Mouse (Mus musculus) ZHBTc4 (cell line): ENCODE measurements around the gene Herc1.

Source experiments
- DNase-seq: peaks from one replicate; pipeline ENCODE4 v3.0.0-alpha.2; 2011; ENCODE audit warnings: low read depth, low spot score

The Herc1 gene

DNA sequence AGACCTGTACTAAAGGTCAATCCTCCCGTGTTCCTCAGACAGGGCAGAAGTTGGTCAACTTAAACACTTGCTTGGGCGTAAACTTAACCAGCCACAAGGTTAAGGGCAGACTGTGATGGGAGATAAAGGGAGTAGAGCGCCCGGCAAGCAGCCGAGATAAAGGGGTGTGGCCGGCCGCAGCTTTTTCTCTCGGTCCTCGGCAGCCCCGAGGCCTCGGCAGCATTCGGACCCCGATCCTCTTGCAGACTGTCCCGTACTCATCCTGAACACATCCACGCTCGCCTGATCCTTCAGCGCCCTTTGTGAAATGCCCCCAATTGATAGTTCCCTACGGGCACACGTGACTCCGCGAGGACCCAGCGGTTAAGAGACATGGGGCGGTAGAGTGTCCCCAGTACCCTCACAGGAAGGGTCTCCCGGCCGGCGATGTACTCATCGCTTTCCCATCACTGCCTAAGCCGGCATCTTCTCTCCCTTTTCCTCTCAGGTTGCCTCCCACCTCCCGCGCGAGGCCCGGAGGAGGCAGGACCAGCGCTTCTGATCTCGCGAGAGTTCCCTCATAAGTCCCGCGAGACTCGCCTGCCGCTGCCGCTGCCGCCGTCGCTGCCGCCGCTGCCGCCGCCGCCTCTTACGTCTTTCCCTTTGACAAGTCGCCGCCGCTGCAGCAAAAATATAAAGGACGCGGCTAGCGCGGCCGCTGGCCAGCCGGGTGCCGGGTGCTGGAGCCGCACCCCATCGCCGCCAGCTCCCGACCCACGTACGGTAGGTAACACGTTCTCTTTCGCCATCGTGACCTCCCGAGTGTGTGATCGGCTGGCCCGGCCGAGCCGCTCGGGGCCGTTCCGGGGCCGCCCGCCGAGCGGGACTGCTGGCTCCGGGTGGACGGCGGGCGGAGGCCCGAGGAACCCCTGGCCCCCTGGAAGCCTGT lies at the start of gene Herc1:
Gene Herc1 (plus strand): TSS at position 591 of the 928 bp plus-strand sequence.
- peak; percentile 98 for DNase-seq

DNA sequence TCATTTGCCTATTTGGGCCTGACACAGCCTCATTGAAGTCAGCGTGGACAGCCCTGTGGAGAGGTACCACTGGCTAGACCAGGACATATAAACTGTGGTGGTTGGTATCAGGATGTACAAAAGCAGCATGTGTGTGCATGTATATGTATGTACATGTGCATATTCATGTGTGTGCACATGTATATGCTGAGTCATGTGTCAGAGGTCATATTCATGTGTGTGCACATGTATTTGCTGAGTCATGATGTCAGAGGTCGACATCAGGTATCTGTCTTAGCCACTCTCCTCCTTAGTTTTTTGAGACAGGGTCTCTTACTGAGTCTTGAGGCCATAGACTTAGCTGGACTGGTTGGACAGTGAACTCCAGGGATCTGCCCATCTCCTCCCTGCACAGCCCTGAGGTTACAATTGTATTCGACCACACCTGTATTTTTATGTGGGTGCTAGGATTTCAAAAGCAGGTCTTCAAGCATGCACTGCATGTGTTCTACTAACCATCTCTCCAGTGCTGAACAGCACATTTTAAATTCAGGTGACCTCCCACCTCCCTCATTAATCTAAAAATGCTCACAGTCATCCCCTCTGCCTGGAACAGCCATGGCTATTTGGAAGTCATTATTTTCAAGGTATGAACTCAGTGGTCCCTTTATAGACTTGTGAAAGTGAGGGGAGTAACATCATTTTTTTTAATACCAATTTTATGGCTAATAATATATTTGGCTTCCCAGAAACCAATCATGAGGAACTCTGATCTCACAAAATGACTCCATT lies 45.7 kb upstream of the Herc1 start:
- no peak for DNase-seq

DNA sequence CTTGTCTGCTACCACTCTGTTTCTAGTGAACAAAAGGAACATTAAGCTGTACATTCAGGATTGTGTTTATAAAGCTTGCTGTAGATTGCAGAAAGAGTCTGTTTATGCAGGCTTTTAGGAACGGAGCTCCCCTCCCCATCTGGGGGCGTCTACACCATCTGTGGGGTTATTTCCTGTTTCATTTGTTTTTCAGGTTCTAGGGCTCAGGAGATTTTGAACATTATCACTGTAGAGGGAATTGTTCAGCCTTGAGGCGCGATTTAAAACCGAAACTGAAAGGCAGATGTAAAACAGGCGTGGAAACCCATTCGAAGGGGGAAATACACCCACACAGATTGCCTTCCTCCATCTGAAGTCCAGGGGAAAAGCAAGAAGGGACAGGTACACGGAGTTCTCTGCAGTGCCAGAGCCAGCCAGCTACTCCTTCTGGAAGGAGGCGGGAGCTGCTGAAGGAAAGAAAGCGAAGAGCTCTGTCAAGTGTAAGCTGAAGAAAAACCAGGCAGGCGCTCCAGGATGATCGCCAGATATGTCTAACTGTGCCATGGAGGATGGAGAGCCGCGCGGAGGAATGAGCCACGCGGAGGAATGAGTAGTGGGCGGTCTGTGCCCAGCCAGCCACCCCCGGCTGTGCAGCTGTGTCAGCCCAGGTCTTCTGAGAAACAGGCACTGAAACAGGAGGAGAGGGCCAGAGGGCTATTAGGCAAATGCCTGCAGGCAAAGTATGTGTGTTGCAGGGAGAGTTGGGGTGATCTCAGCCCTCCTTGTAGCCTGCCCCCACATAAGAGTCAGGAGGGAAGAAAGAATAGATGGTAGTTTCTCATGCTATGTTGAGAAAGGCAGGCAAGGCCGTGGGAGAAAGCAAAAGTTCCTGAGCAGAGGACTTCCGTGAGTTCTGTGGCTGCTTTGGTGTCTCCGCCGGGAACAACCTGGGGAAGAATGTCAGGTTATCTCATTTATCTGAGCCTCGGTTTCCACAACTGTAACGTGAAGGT lies 44.8 kb upstream of the Herc1 start:
- DNase-seq, result peak; percentile 7

DNA sequence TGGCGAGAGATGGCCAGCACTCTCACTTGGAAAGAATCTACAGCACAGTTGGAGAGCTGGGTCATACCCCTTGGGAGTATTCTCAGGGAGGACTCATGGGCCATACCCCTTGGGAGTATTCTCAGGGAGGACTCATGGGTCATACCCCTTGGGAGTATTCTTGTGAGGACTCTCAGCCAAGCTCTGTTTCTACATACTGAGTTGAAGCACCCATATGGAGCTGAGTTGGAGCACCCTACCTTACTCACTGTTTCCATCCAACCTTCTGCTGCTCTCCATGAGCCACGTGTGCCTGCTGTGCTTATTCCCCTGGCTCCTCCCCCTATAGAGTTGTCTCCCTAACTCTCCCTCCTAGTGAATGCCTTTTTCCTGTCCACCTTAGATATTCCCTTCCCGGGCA lies 43.8 kb upstream of the Herc1 start:
- no peak for DNase-seq

DNA sequence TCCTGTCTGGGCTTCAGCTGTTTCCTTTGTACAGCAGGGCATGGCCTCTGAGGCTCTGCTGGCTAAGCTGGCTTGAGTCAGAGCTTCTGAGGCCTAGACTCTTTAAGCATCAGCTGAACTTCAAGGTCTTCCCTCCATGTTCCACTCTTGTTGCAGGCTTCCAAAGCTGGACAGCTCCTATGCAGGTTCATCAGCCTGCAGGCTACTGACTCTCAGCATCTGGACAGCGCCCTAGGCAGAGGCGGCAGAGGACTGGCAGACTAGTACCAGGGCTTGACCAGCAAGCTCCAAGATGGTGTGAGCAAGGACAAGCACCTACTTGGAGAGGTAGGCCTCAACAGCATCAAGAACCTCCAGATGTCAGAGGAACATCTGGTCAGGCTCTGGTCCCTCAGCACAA lies 42.9 kb upstream of the Herc1 start:
- DNase-seq, result peak; percentile 78

DNA sequence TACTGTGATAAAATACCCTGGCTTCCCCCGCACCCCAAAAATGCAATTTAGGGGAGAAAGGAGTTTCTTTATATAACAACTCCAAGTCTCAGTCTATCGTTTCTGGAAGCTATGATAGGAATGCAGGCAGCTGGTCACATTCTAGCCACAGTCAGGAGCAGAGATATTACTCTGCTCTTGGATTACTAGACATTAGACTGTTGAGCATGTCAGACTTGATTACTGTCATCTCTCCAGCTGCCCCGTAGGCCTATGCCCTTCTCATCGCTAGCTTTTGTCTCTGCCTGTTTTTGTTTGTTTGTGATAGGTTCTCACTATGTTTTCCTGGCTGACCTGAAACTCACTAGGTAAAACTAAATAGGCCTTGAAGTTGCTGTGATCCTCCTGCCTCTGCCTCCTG lies 41.5 kb upstream of the Herc1 start:
- no peak for DNase-seq

DNA sequence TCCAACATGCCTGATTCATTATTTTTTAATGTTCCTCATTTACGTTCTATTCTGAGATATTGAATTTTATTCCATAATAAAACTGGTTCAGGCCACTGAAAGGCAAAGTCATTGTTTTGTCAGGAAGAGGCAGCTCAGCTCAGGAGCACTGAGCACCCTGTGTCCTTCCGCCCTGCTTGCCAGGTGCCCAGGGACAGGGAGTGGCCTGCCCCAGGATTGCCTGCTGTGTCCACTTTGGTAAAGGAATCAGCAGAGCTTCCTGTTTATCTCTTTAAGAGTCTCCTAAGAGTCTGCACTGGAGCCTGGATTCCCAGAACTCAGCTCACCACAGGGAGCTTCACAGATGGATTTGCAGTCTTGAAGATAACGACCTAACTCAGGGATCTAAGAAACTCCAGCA lies 38.8 kb upstream of the Herc1 start:
- no peak for DNase-seq

DNA sequence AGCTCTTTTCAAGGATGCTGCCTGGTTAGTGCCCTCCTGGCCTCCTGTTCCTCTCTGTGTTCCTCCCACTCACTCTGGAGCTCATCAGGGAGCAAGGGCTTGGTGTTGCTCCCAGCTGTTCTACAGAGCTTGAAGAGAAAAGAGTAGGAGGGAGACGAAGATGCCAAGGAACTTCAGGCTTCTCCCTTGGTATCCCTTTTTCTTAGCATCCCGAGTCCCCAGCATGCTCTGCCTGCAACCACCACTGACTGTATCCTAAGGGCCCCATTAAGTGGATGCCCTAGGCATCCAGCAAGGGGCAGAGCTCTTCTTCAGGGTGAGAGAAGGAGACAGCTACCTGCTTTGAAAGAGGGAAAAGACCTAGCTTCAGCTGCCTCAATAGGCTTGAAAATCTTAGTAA lies 33.6 kb upstream of the Herc1 start:
- no peak for DNase-seq

DNA sequence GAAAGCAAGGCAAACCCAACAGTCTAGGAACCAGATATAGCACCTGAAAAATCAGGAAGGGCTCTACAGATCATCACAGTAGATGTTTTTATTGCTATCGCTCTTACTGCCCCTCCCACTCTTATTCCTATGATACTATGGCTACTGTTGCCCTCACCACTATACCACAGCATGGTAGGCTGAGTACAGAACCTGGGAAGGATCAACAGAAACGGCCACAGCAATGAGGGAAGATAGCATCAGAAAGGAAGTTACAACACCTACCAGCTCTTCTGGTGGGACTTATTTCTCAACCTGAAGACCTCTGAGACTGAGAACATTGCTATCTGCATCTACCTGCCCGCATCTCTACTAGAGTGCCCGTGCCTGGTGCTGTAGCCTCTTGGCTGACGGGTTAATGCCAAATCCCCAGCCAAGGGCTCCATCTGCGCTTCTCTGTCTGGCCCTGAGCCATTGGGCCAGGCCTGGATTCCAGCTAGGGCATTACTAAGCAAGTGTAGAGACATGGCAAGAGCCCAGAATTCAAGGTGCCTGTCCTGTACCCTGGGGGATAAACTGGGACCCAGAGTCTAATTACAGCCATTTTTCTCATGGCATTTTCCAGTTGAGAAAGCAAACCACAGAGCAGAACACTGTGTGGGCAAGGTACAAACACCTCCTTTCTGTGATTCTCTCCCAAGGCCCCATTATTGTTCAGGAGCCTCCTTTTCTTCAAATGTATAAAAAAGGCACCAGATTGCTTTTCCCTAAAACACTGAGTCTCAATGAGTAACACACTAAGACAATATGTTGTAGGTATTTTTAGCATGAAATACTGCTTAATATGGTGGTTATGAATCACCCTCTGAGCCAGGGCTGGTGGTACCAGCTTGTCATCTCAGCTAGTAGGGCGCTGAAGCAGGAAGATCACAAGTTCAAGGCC lies 28.0 kb upstream of the Herc1 start:
- DNase-seq, result no peak

DNA sequence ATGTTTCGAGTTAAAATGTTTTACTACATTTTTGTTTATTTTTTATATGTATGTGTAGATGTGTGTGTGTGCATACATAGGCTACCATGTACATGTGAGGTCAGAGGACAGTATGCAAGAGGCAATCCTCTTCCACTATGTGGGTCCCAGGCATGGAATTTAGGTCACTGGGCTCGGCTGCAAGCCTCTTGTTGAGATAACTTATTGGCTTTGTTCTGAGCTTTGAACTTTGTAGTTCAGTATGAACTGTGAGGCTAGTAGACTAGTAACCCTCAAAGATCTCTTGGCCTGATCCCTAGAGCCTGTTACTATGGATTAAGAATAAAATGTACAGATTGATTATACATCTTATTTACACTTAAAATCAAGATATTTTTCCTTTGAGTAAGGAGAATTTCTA lies 23.4 kb upstream of the Herc1 start:
- DNase-seq, result no peak

DNA sequence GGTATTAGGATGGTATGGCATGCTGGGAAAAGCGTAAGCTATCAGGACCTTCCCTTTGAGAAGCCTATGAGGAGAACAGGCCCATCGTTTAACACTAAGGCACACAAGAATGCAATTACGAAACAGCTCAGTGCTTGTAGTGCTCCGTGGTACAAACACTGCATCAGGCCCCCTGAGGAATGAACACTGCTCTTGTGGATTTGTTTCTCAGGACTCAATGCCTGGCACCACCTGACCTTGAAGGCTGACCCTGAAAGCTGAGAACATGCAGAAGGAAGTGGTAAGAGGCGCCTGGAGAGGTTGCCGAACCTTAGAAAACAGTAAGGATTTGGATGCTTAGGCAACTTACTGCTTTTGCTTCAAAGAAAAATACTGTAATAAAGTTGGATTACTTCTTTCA lies 20.8 kb upstream of the Herc1 start:
- no peak for DNase-seq

DNA sequence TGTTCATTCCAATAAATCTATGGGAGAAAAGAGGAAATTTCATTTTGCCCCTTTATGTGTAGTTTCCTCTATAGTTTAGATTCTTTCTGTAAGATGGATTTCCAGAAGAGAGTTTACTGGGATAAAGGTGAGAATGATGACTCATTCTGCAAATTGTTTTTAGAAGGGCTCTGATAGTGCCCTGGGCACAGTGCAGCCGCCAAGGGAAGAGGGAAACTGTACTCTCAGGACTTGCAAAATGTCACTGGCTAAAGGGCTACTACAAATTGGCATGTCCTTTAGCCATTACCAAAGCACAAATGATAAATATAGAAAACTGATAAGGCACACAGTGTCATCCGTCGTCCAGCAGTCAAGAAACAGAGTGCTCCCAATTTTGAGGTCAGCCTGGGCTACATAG lies 19.8 kb upstream of the Herc1 start:
- no peak for DNase-seq

DNA sequence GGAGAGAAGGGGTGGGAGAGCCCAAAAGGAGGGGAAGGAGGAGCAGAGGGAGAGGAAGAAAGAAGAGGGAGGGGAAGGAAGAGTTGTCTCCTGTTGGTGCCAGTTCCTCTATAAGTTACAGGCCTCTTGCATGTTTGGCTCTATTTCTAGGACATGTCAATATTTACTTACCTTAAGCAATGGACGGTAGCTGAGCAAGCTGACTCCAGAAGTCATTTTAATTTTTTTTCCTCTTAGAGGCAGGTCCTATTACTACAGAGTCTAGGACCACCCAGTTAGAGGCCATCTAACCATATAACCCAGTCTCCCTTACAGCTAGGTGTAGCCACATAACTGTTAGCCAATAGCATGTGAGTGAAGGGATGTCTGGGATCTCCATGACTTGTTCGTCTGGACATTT lies 18.7 kb upstream of the Herc1 start:
- DNase-seq, result no peak

DNA sequence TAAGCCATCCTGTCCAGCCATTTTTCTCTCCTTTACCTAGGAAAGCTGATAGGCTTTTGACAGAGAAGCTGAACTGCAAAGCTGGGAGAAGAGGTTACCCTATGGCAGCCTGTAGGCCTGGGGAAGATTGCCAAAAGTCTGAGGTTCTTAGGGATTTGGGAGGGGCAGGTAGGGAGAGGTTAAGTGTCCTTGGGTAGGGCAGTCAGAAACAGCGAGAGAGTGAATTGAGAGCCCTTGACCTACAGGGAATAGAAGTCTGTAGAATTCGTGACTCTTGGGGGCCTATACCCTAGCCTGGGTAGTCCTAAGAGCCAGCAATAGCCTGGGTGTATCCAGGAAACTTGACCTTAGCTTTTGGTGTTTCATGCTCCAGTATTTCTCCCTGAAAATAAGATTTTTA lies 17.9 kb upstream of the Herc1 start:
- no peak for DNase-seq

DNA sequence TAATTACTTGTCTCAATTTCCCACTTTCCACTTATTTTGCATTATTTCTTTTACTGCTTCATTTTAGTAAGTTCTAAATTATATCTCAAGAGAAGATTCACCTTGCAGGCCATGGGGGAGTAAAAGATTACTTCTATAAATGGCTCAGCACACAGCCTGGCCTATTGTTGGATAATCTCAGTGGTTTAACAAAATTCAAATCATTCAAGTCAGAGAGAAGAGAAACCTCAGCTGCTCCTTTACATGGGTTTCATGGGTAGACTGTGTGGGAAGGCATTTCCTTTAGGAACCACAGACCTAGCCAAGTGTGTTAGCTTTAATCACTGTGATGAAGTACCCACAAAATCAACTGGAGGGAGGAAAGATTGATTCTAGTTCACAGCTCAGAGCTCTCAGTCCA lies 13.0 kb upstream of the Herc1 start:
- DNase-seq, result no peak

DNA sequence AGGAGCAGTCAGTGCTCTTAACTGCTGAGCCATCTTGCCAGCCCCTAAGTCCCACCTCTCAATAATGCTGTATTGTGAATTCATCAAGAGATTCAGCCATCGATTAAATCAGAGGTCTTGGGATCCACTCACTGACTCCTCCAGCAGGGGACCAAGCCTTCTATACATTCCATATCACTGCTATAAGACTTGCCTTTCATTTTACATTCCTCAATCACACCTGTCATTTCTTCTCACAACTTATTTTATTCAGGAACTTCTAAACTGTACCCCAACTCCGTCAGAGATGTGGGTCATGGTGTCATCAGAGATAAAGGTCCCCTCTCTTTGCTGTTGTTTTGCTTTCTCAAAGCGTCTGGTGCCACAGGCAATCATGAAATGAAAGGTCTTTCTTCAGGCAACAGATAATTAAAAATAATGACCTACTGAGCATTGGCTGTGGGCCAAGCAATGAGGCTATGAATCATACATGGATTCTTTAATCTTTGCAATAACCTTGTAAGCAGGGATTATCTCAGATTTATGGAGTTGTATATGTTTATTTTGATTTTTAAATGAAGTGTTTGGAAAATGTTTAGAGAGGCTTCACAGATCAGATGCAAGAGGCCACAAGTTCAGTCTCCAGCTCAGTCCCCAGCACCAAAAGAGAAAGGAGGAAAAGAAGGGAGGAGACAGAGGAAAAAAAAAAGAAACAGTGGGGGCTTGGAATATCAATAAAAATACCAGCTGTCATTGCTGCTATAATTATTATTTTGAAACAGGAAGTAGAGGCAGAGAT lies 12.1 kb upstream of the Herc1 start:
- DNase-seq, result no peak

DNA sequence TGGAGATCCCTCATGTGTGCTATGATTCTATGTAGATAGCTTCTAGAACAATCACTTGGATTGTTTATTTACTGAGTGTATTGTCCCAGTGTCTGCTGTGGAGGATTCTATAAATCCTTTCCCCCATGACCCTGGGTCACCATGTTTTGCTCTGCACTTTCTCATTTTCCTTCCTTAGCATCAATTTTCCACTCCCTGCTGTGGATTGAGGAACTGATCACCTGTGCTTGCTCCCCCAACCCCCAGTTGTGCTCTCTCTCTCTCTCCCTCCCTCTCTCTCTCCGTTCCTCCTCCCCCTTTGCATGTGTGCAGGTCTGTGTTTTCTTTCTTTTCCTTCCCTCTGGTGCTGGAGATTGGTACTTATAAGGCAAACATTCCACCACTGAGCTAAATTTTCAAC lies 10.5 kb upstream of the Herc1 start:
- no peak for DNase-seq

DNA sequence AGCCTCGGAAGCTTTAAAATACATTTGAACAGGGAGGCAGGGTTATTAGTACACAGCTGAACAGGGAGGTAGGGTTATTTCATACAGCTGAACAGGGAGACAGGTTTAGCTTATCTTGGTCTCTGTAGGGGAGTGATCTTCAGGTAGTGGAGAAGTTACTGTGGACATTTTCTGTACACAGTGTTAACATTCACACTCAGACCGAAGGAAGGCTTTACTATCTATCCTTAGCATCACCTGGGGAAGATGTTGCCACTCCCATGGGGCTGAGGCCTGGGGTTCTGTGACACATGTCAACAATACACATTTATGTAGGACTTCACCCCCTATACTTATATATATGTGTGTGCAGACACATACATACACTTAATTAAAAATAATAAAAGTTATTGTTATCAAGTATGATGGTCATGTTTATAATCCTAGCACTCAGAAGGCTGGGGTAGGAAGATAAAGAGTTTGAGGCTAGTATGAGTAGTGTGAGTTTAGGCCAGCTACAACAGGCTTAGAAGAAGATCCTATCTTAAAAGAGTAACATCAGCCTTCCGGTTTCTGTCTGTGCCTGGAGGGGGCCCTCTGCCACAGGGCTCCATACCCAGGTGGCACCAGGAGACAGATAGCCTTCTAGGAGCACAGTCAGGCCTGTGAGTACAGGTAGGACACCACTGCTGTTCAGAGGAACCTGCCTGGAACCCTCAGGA lies 9.7 kb upstream of the Herc1 start:
- no peak for DNase-seq

DNA sequence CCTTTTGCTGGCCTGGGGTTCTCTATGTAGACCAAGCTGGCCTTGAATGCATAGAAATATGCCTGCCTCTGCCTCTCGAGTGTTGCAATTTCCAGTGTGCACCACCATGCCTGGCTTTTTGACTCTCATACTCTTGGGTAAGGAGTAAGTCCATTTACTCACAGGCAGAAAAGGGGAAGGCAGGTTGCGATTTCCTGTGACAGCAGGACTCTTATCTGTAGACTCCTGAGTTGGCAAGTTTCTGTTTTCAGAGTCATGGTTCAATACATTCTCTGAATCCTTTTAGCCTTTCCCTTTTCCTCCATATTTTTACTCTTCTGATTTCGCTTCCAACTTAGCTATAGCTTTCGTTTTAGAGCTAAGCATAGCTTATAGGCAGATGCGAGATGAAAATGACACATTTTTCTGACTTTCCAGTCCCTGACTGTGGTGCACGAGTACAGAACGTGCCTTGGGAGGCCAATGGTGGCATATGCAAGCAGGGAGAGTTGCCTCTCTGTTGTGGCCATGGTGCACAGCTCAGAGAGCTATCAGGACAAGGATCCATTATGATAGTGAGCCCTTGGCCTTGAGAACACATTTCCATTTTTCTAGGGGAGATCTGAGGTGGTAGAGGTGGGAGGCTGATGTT lies 2.7 kb upstream of the Herc1 start:
- no peak for DNase-seq
